Mouse (Mus musculus): ENCODE data around the gene Mbl1. TPM values are rescaled to one million over a fixed set of nuclear protein-coding genes. Genes with fewer than 3 reads are reported as not detected.

Mbl1 gene
- polyA plus RNA-seq, 1 experiment, result not detected

- no peak overlapping the region for H3K4me3 ChIP-seq (ENCODE audit: extremely low read depth, insufficient read depth, insufficient read length)
- TF ChIP-seq POLR2A (IDR thresholded peaks at IDR 0.05; ENCODE audit: low read depth, low read length) (no peak), CTCF (IDR thresholded peaks at IDR 0.05; ENCODE audit: extremely low read depth, insufficient read depth, insufficient read length, insufficient replicate concordance) (no peak)
- WGBS, result 85% methylated on average over 2 of the region's 2 CpGs
- no peak for DNase-seq (ENCODE audit: low read depth in 1 of 2, low spot score in 2 of 2)
- H3K4me1 ChIP-seq (ENCODE audit: control insufficient read depth, insufficient read depth, insufficient read length), result no peaks in the 10 kb centered on the region
- no peak overlapping the region for H3K27ac ChIP-seq (ENCODE audit: insufficient read depth, low read length)
- no peaks in the 10 kb centered on the region for H3K36me3 ChIP-seq (ENCODE audit: control insufficient read depth, insufficient read depth, low read length)
- H3K27me3 ChIP-seq (ENCODE audit: control insufficient read depth, insufficient read depth, low read length), result no peaks in the 10 kb centered on the region
Observed at GRCm38 (mm10) chr14:41147356-41147755, 3.9 kb upstream of the Mbl1 start.

- TF ChIP-seq CTCF (IDR thresholded peaks at IDR 0.05; ENCODE audit: extremely low read depth, insufficient read depth, insufficient read length, insufficient replicate concordance) (no peak), POLR2A (IDR thresholded peaks at IDR 0.05; ENCODE audit: low read depth, low read length) (no peak)
- Histone ChIP-seq H3K27me3 (ENCODE audit: control insufficient read depth, insufficient read depth, low read length) (no peaks in the 10 kb centered on the region), H3K27ac (ENCODE audit: insufficient read depth, low read length) (no peak overlapping the region), H3K4me3 (ENCODE audit: extremely low read depth, insufficient read depth, insufficient read length) (no peak overlapping the region), H3K4me1 (ENCODE audit: control insufficient read depth, insufficient read depth, insufficient read length) (no peaks in the 10 kb centered on the region), H3K36me3 (ENCODE audit: control insufficient read depth, insufficient read depth, low read length) (no peaks in the 10 kb centered on the region)
- no peak for DNase-seq (ENCODE audit: low read depth in 1 of 2, low spot score in 2 of 2)
- 90% methylated on average over 4 of the region's 4 CpGs for WGBS
Observed at GRCm38 (mm10) chr14:41160076-41160475, 8.8 kb downstream of the Mbl1 start.

- no peaks in the 10 kb centered on the region for H3K4me1 ChIP-seq (ENCODE audit: control insufficient read depth, insufficient read depth, insufficient read length)
- H3K36me3 ChIP-seq (ENCODE audit: control insufficient read depth, insufficient read depth, low read length), result no peaks in the 10 kb centered on the region
- no peak overlapping the region for H3K4me3 ChIP-seq (ENCODE audit: extremely low read depth, insufficient read depth, insufficient read length)
- no peak for DNase-seq (ENCODE audit: low read depth in 1 of 2, low spot score in 2 of 2)
- WGBS, result 59% methylated on average over 1 of the region's 1 CpGs
- no peak overlapping the region for H3K27ac ChIP-seq (ENCODE audit: insufficient read depth, low read length)
- TF ChIP-seq CTCF (IDR thresholded peaks at IDR 0.05; ENCODE audit: extremely low read depth, insufficient read depth, insufficient read length, insufficient replicate concordance) (no peak), POLR2A (IDR thresholded peaks at IDR 0.05; ENCODE audit: low read depth, low read length) (no peak)
- no peaks in the 10 kb centered on the region for H3K27me3 ChIP-seq (ENCODE audit: control insufficient read depth, insufficient read depth, low read length)
Observed at GRCm38 (mm10) chr14:41160743-41161142, 9.5 kb downstream of the Mbl1 start.

GRCm38 (mm10) chr14:41162663-41163062 is 11.4 kb downstream of the Mbl1 start:
- WGBS, result 30% methylated on average over 2 of the region's 2 CpGs
- DNase-seq (ENCODE audit: low read depth in 1 of 2, low spot score in 2 of 2), result no peak
- H3K27me3 ChIP-seq (ENCODE audit: control insufficient read depth, insufficient read depth, low read length), result no peaks in the 10 kb centered on the region
- H3K27ac ChIP-seq (ENCODE audit: insufficient read depth, low read length), result no peak overlapping the region
- no peak for TF ChIP-seq POLR2A (IDR thresholded peaks at IDR 0.05; ENCODE audit: low read depth, low read length)
- TF ChIP-seq CTCF (IDR thresholded peaks at IDR 0.05; ENCODE audit: extremely low read depth, insufficient read depth, insufficient read length, insufficient replicate concordance), result no peak
- no peaks in the 10 kb centered on the region for H3K36me3 ChIP-seq (ENCODE audit: control insufficient read depth, insufficient read depth, low read length)
- H3K4me3 ChIP-seq (ENCODE audit: extremely low read depth, insufficient read depth, insufficient read length), result no peak overlapping the region
- no peaks in the 10 kb centered on the region for H3K4me1 ChIP-seq (ENCODE audit: control insufficient read depth, insufficient read depth, insufficient read length)

- Histone ChIP-seq H3K36me3 (ENCODE audit: control insufficient read depth, insufficient read depth, low read length) (no peaks in the 10 kb centered on the region), H3K4me3 (ENCODE audit: extremely low read depth, insufficient read depth, insufficient read length) (no peak overlapping the region), H3K27ac (ENCODE audit: insufficient read depth, low read length) (no peak overlapping the region), H3K27me3 (ENCODE audit: control insufficient read depth, insufficient read depth, low read length) (no peaks in the 10 kb centered on the region), H3K4me1 (ENCODE audit: control insufficient read depth, insufficient read depth, insufficient read length) (no peaks in the 10 kb centered on the region)
- TF ChIP-seq POLR2A (IDR thresholded peaks at IDR 0.05; ENCODE audit: low read depth, low read length) (no peak), CTCF (IDR thresholded peaks at IDR 0.05; ENCODE audit: extremely low read depth, insufficient read depth, insufficient read length, insufficient replicate concordance) (no peak)
- no peak for DNase-seq (ENCODE audit: low read depth in 1 of 2, low spot score in 2 of 2)
- 29% methylated on average over 5 of the region's 5 CpGs for WGBS
Observed at GRCm38 (mm10) chr14:41167278-41167677, 16.0 kb downstream of the Mbl1 start.

- DNase-seq (ENCODE audit: low read depth in 1 of 2, low spot score in 2 of 2), result no peak
- no peaks in the 10 kb centered on the region for H3K27me3 ChIP-seq (ENCODE audit: control insufficient read depth, insufficient read depth, low read length)
- TF ChIP-seq POLR2A (IDR thresholded peaks at IDR 0.05; ENCODE audit: low read depth, low read length) (no peak), CTCF (IDR thresholded peaks at IDR 0.05; ENCODE audit: extremely low read depth, insufficient read depth, insufficient read length, insufficient replicate concordance) (no peak)
- no peak overlapping the region for H3K27ac ChIP-seq (ENCODE audit: insufficient read depth, low read length)
- 86% methylated on average over 1 of the region's 1 CpGs for WGBS
- no peak overlapping the region for H3K4me3 ChIP-seq (ENCODE audit: extremely low read depth, insufficient read depth, insufficient read length)
- no peaks in the 10 kb centered on the region for H3K4me1 ChIP-seq (ENCODE audit: control insufficient read depth, insufficient read depth, insufficient read length)
- no peaks in the 10 kb centered on the region for H3K36me3 ChIP-seq (ENCODE audit: control insufficient read depth, insufficient read depth, low read length)
Observed at GRCm38 (mm10) chr14:41168567-41168966, 17.3 kb downstream of the Mbl1 start.

- 79% methylated on average over 2 of the region's 2 CpGs for WGBS
- H3K4me3 ChIP-seq (ENCODE audit: extremely low read depth, insufficient read depth, insufficient read length), result no peak overlapping the region
- H3K4me1 ChIP-seq (ENCODE audit: control insufficient read depth, insufficient read depth, insufficient read length), result no peaks in the 10 kb centered on the region
- no peak for TF ChIP-seq CTCF (IDR thresholded peaks at IDR 0.05; ENCODE audit: extremely low read depth, insufficient read depth, insufficient read length, insufficient replicate concordance)
- no peak for TF ChIP-seq POLR2A (IDR thresholded peaks at IDR 0.05; ENCODE audit: low read depth, low read length)
- H3K36me3 ChIP-seq (ENCODE audit: control insufficient read depth, insufficient read depth, low read length), result no peaks in the 10 kb centered on the region
- H3K27me3 ChIP-seq (ENCODE audit: control insufficient read depth, insufficient read depth, low read length), result no peaks in the 10 kb centered on the region
- no peak overlapping the region for H3K27ac ChIP-seq (ENCODE audit: insufficient read depth, low read length)
- DNase-seq (ENCODE audit: low read depth in 1 of 2, low spot score in 2 of 2), result no peak
Observed at GRCm38 (mm10) chr14:41170514-41170913, 19.3 kb downstream of the Mbl1 start.

All from spleen, adult 2 months (tissue).